Comparison of ENCODE assay signal across 24 mouse cellular contexts in the genomic region with DNA sequence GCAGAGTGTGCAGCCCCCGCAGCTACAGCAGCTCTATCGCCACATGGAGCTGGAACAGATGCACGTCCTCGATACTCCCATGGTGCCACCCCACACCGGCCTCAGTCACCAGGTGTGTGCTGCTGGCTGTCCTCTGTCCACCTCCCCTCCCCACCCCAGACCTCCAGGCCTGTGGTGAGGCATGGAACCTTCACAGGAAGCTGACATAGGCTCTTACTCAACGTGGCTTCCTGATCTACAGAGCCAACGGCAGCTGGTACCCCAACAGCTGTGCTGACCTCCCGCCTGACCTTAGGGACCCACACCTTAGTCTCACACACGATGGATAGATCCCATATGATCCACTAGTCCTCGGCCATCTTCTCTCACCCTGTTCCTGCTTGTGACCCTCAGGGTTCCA. TPM values are rescaled to one million over a fixed set of nuclear protein-coding genes. Genes with fewer than 3 reads are reported as not detected.
DNase-seq lines count a peak whose midpoint lies in the region; ATAC-seq and TF ChIP-seq lines count a peak whose summit lies in the region.
"Had no signal": no experiment of that assay in that cellular context is flagged by ENCODE, and none has a peak within 500 bp of the region (broad histone marks: within the 10 kb centered on the region; RNA-seq: fewer than 3 reads in every experiment).

No protein-coding gene starts in this region.

- no peak for DNase-seq in heart, embryonic 10.5 days (ENCODE audit: low spot score)
- no peak for DNase-seq in heart, postnatal 36 days
- no peak for DNase-seq in liver, postnatal 0 days
- no peak for DNase-seq in ES-E14 (ENCODE audit: low read depth, low spot score)
- DNase-seq in ovary, adult 18-20 months (ENCODE audit: low spot score) = no peak
- DNase-seq: cerebellum, adult 2 months; cerebellum, postnatal 25 days; embryo, embryonic 11 days; thymus, adult 18-20 months; thymus, postnatal 36 days had no signal

- peak overlapping the region; percentile 73; the same call in 1 of the 2 replicates for H3K27ac ChIP-seq in heart, embryonic 10.5 days
- peak overlapping the region; percentile 23; the same call in 1 of the 2 replicates for H3K27ac ChIP-seq in liver, embryonic 12.5 days
- H3K27ac ChIP-seq in liver, postnatal 0 days (ENCODE audit: low read depth) = no peak overlapping the region
- 0 out of 2 replicates have a peak overlapping the region, but pooled peaks have one; percentile 38 for H3K27ac ChIP-seq in ES-E14 (ENCODE audit: insufficient read depth, low read depth, low read length, poor library complexity, severe bottlenecking)
- H3K27ac ChIP-seq: embryonic facial prominence, embryonic 13.5 days; forebrain, embryonic 12.5 days; hindbrain, embryonic 13.5 days; kidney, postnatal 0 days; limb, embryonic 10.5 days; lung, embryonic 15.5 days; midbrain, embryonic 13.5 days had no signal

- no peak for TF ChIP-seq CTCF in liver, postnatal 0 days (IDR thresholded peaks at IDR 0.05; ENCODE audit: low read depth)

- ATAC-seq in liver, embryonic 12.5 days = no peak
- no peak for ATAC-seq in liver, postnatal 0 days
- peak; percentile 53 for ATAC-seq in megakaryocyte, adult 5-6 weeks (ENCODE audit: poor library complexity, severe bottlenecking)
- no peak for ATAC-seq in cerebellum, adult (ENCODE audit: insufficient number of reproducible peaks, low FRiP score, low TSS enrichment)
- ATAC-seq: midbrain, embryonic 13.5 days had no signal

- H3K4me1 ChIP-seq in heart, embryonic 10.5 days = peaks cover 33% of the 10 kb centered on the region
- peaks cover 60% of the 10 kb centered on the region for H3K4me1 ChIP-seq in liver, embryonic 12.5 days
- peaks cover 16% of the 10 kb centered on the region for H3K4me1 ChIP-seq in liver, postnatal 0 days (ENCODE audit: insufficient read depth)
- peaks cover 0 to 9% of the 10 kb centered on the region in 2 experiments; a peak in 2 of 4 replicates for H3K4me1 ChIP-seq in ES-E14 (ENCODE audit: control insufficient read depth in 2 of 2, insufficient read depth in 2 of 2, low read length in 2 of 2, poor library complexity in 1 of 2)

- H3K4me3 ChIP-seq in heart, embryonic 10.5 days = no peak overlapping the region
- no peak overlapping the region for H3K4me3 ChIP-seq in liver, embryonic 12.5 days
- no peak overlapping the region for H3K4me3 ChIP-seq in liver, postnatal 0 days (ENCODE audit: low read depth, low read length)
- H3K4me3 ChIP-seq in ES-E14 (ENCODE audit: insufficient read depth in 1 of 2, low read depth in 1 of 2, low read length in 2 of 2, poor library complexity in 1 of 2, severe bottlenecking in 1 of 2) = no peak overlapping the region
- H3K4me3 ChIP-seq: embryonic facial prominence, embryonic 13.5 days; erythroblast, embryonic 14.5 days; forebrain, embryonic 12.5 days; hindbrain, embryonic 13.5 days; limb, embryonic 10.5 days; lung, embryonic 15.5 days; midbrain, embryonic 13.5 days had no signal

- no peak for TF ChIP-seq EP300 in liver, postnatal 0 days (IDR thresholded peaks at IDR 0.05; ENCODE audit: low read depth)

- in situ Hi-C loops in ES-E14 (cut with MboI; ENCODE audit: low sequenced_read_pairs in 2 of 2, unreplicated experiment in 2 of 2) = loop anchor here in 1 of 2 experiments (10.0 to 25.0 kb wide), 2 partner anchors 121 to 374 kb away; partner anchors contain the start of gene Ddb2

- H3K36me3 ChIP-seq in heart, embryonic 10.5 days = no peaks in the 10 kb centered on the region
- H3K36me3 ChIP-seq in liver, embryonic 12.5 days = peaks cover 2% of the 10 kb centered on the region; the same call in 1 of the 2 replicates
- H3K36me3 ChIP-seq in liver, postnatal 0 days (replicated peaks; ENCODE audit: insufficient read depth, low read length) = 0 out of 2 replicates have a peak, but pooled peaks cover 2% of the 10 kb centered on the region
- H3K36me3 ChIP-seq in ES-E14 (ENCODE audit: control insufficient read depth, insufficient read depth, low read length, poor library complexity, severe bottlenecking) = no peaks in the 10 kb centered on the region
- H3K36me3 ChIP-seq: embryonic facial prominence, embryonic 13.5 days; forebrain, embryonic 12.5 days; hindbrain, embryonic 13.5 days; limb, embryonic 10.5 days; lung, embryonic 15.5 days; midbrain, embryonic 13.5 days had no signal

- no peaks in the 10 kb centered on the region for H3K27me3 ChIP-seq in heart, embryonic 10.5 days (ENCODE audit: insufficient read depth, poor library complexity, severe bottlenecking)
- H3K27me3 ChIP-seq in liver, embryonic 12.5 days (replicated peaks) = peaks cover 2% of the 10 kb centered on the region; the same call in 1 of the 2 replicates
- no peaks in the 10 kb centered on the region for H3K27me3 ChIP-seq in liver, postnatal 0 days (ENCODE audit: insufficient read depth, low read length)
- H3K27me3 ChIP-seq: lung, embryonic 15.5 days; Patski had no signal

- peak overlapping the region; percentile 36; the same call in 1 of the 2 replicates for H3K4me2 ChIP-seq in liver, embryonic 12.5 days
- H3K4me2 ChIP-seq in liver, postnatal 0 days (ENCODE audit: low read depth, low read length) = no peak overlapping the region
- H3K4me2 ChIP-seq: embryonic facial prominence, embryonic 13.5 days; forebrain, embryonic 12.5 days; hindbrain, embryonic 13.5 days; lung, embryonic 15.5 days; midbrain, embryonic 13.5 days had no signal

- intact Hi-C loops in heart, postnatal 36 days (cut with DNase I) = no loop called here

- WGBS in heart, embryonic 10.5 days = 73% methylated on average over 10 of the region's 10 CpGs
- 63% methylated on average over 10 of the region's 10 CpGs for WGBS in liver, embryonic 12.5 days (ENCODE audit: insufficient replicate concordance)
- WGBS in liver, postnatal 0 days (ENCODE audit: insufficient replicate concordance) = 58% methylated on average over 10 of the region's 10 CpGs

- H3K9ac ChIP-seq in liver, embryonic 12.5 days = no peak overlapping the region
- H3K9ac ChIP-seq in liver, postnatal 0 days (replicated peaks) = no peak overlapping the region
- peak overlapping the region; percentile 16; the same call in 1 of the 2 replicates for H3K9ac ChIP-seq in ES-E14 (ENCODE audit: insufficient read depth, low read depth, low read length, poor library complexity, severe bottlenecking)
- H3K9ac ChIP-seq: embryonic facial prominence, embryonic 13.5 days; forebrain, embryonic 12.5 days; hindbrain, embryonic 13.5 days; lung, embryonic 15.5 days; midbrain, embryonic 13.5 days had no signal

- H3K9me3 ChIP-seq in heart, embryonic 10.5 days = no peaks in the 10 kb centered on the region
- H3K9me3 ChIP-seq in liver, embryonic 12.5 days (replicated peaks) = no peaks in the 10 kb centered on the region
- no peaks in the 10 kb centered on the region for H3K9me3 ChIP-seq in liver, postnatal 0 days (ENCODE audit: low read length)
- no peaks in the 10 kb centered on the region for H3K9me3 ChIP-seq in ES-E14 (ENCODE audit: control insufficient read depth, insufficient read depth, low read depth, low read length)
- H3K9me3 ChIP-seq: embryonic facial prominence, embryonic 13.5 days; forebrain, embryonic 12.5 days; hindbrain, embryonic 13.5 days; limb, embryonic 10.5 days; lung, embryonic 15.5 days; midbrain, embryonic 13.5 days had no signal

TF ChIP-seq in ES-E14, 5 proteins besides CTCF, POLR2A, EP300 and RAD21:
- TF ChIP-seq HCFC1 (IDR thresholded peaks at IDR 0.05; ENCODE audit: borderline replicate concordance, insufficient read depth, low read length) = no peak
- no peak for TF ChIP-seq CHD2 (IDR thresholded peaks at IDR 0.05; ENCODE audit: low read depth, low read length)
- TF ChIP-seq ZNF384 (IDR thresholded peaks at IDR 0.05; ENCODE audit: low read depth, low read length) = no peak
- no peak for TF ChIP-seq MAFK (IDR thresholded peaks at IDR 0.05; ENCODE audit: insufficient read depth, low read depth, low read length)
- no peak for TF ChIP-seq ZC3H11A (IDR thresholded peaks at IDR 0.05; ENCODE audit: borderline replicate concordance, low read depth, low read length)
TF ChIP-seq in ES-E14: peak in this region for 0.

RNA-seq across cellular contexts. Expression of gene Mybpc3, which starts 4.6 kb away (rescaled TPM):
- 450 and 1,030 TPM in 2 replicates for polyA plus RNA-seq in heart, embryonic 10.5 days (2016; fragmentation: Nextera tagmentation; extraction: Ambion mirVana)
- total RNA-seq in heart, postnatal 36 days (2021) = 1,000 to 10,000 TPM; 1,434 to 1,723 TPM
- polyA plus RNA-seq in liver, embryonic 12.5 days (2016; fragmentation: Nextera tagmentation; extraction: Ambion mirVana) = 0.23 and 0.39 TPM in 2 replicates
- polyA plus RNA-seq in liver, postnatal 0 days (2015; fragmentation: Nextera tagmentation; extraction: Ambion mirVana) = 0.04 TPM in 2 replicates
- 0.62 and 0.90 TPM in 2 replicates for total RNA-seq in ES-E14 (2012; rRNA removed)
- 0.18 and 0.27 TPM in 2 replicates for total RNA-seq in megakaryocyte, adult 5-6 weeks (2015)
- 0.08 and 0.44 TPM in 2 replicates for total RNA-seq in megakaryocyte, adult 5-6 weeks (2017)
- total RNA-seq: gastrocnemius, adult 18-20 months; liver, adult 2 months had no signal
- polyA plus RNA-seq: erythroblast, embryonic 14.5 days; midbrain, embryonic 13.5 days; Patski had no signal

RNA-seq across cellular contexts. Expression of gene Spi1, which starts 31.1 kb away (rescaled TPM):
- 0.99 and 4.1 TPM in 2 replicates for polyA plus RNA-seq in heart, embryonic 10.5 days (2016; fragmentation: Nextera tagmentation; extraction: Ambion mirVana)
- total RNA-seq in heart, postnatal 36 days (2021) = 1 to 10 TPM; 4.2 to 6.2 TPM
- polyA plus RNA-seq in liver, embryonic 12.5 days (2016; fragmentation: Nextera tagmentation; extraction: Ambion mirVana) = 16.8 and 18.5 TPM in 2 replicates
- 31.7 and 35.5 TPM in 2 replicates for polyA plus RNA-seq in liver, postnatal 0 days (2015; fragmentation: Nextera tagmentation; extraction: Ambion mirVana)
- total RNA-seq in ES-E14 (2012; rRNA removed) = 0.31 and 0.32 TPM in 2 replicates
- total RNA-seq in megakaryocyte, adult 5-6 weeks (2015) = 348 and 384 TPM in 2 replicates
- total RNA-seq in megakaryocyte, adult 5-6 weeks (2017) = 253 and 295 TPM in 2 replicates

RNA-seq across cellular contexts. Expression of gene Slc39a13, which starts 43.1 kb away (rescaled TPM):
- 32.6 and 37.5 TPM in 2 replicates for polyA plus RNA-seq in heart, embryonic 10.5 days (2016; fragmentation: Nextera tagmentation; extraction: Ambion mirVana)
- total RNA-seq in heart, postnatal 36 days (2021) = 10 to 100 TPM; 21.7 to 24.2 TPM
- polyA plus RNA-seq in liver, embryonic 12.5 days (2016; fragmentation: Nextera tagmentation; extraction: Ambion mirVana) = 15.1 and 15.3 TPM in 2 replicates
- 7.2 TPM in 2 replicates for polyA plus RNA-seq in liver, postnatal 0 days (2015; fragmentation: Nextera tagmentation; extraction: Ambion mirVana)
- total RNA-seq in ES-E14 (2012; rRNA removed) = 18.3 and 20.1 TPM in 2 replicates
- 8.4 and 15.6 TPM in 2 replicates for total RNA-seq in megakaryocyte, adult 5-6 weeks (2015)
- 6.5 and 10.9 TPM in 2 replicates for total RNA-seq in megakaryocyte, adult 5-6 weeks (2017)

RNA-seq across cellular contexts. Expression of gene Psmc3, which starts 59.5 kb away (rescaled TPM):
- polyA plus RNA-seq in heart, embryonic 10.5 days (2016; fragmentation: Nextera tagmentation; extraction: Ambion mirVana) = 315 and 334 TPM in 2 replicates
- total RNA-seq in heart, postnatal 36 days (2021) = 100 to 1,000 TPM; 211 to 237 TPM
- polyA plus RNA-seq in liver, embryonic 12.5 days (2016; fragmentation: Nextera tagmentation; extraction: Ambion mirVana) = 220 and 223 TPM in 2 replicates
- polyA plus RNA-seq in liver, postnatal 0 days (2015; fragmentation: Nextera tagmentation; extraction: Ambion mirVana) = 109 and 112 TPM in 2 replicates
- total RNA-seq in ES-E14 (2012; rRNA removed) = 226 and 262 TPM in 2 replicates
- 65.1 and 69.7 TPM in 2 replicates for total RNA-seq in megakaryocyte, adult 5-6 weeks (2015)
- total RNA-seq in megakaryocyte, adult 5-6 weeks (2017) = 226 TPM in 2 replicates

Comparison
In these comparisons a context has a peak if more than half of its experiments do, and no peak if none do; other contexts are left out.
1. RNA of gene Mybpc3, which starts 4.6 kb away (total RNA-seq): 1,434 to 1,723 TPM in heart, postnatal 36 days; 0.62 to 0.90 TPM in ES-E14 and 0.08 to 0.44 TPM in megakaryocyte, adult 5-6 weeks; every median in the first group is over 100 times any median in the second.
2. RNA of gene Spi1, which starts 31.1 kb away (total RNA-seq): 253 to 384 TPM in megakaryocyte, adult 5-6 weeks; 4.2 to 6.2 TPM in heart, postnatal 36 days and 0.31 to 0.32 TPM in ES-E14; every median in the first group is over 10 times any median in the second.